Mouse (Mus musculus): ENCODE measurements around the gene Ghrhr.

DNA sequence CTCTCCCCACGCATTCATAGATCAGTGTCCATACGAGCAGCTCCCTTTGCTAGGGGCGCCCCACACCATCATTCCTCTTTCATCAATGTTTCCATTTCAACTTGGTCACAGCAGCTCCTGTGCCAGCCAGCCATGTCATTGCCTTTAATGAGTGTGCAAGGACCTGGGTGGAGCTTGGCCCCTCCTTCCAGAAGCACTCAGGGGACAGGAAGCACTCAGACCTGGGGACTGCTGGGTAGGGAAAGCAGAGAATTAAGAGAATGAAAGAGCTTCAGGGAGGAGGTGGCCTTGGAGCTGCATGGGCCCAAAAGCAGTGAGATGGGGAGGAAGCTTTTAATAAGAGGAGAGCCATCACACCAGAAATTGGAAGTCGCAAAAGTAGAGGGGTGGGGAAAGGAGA is 5.9 kb downstream of the Ghrhr start:
- TF ChIP-seq CTCF (IDR thresholded peaks at IDR 0.05; ENCODE audit: insufficient read depth, low read depth, low read length) (no peak), POLR2A (IDR thresholded peaks at IDR 0.05; ENCODE audit: insufficient read depth, low read depth, low read length) (no peak)
